ENCODE assay signal across 9 mouse cellular contexts in the genomic region with DNA sequence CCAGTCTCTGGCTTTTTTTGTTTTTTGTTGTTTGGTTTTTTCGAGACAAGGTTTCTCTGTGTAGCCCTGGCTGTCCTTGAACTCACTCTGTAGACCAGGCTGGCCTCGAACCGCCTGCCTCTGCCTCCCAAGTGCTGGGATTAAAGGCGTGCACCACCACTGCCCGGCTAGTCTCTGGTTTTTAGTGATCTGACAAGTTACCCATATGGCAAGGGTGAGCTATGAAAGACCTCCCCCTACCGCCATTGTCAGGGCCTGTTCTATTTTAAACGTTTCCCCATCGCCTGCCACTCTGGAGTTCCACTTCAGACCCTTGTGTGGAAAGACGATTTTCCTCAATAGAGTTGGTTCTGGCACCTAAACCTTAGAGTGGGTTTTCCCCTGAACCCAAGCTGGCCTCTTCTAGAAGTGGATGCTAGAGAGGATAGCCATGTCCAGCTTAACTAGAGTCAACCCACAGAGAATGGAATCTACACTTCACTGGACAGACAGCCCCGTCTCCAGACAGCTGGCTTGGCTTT. TPM values are rescaled to one million over a fixed set of nuclear protein-coding genes. Genes with fewer than 3 reads are reported as not detected.
DNase-seq lines count a peak whose midpoint lies in the region; ATAC-seq lines count a peak whose summit lies in the region.
"Had no signal": no experiment of that assay in that cellular context is flagged by ENCODE, and none has a peak within 500 bp of the region (broad histone marks: within the 10 kb centered on the region; RNA-seq: fewer than 3 reads in every experiment).

No protein-coding gene starts in this region.

- no peaks in the 10 kb centered on the region for H3K27me3 ChIP-seq in kidney, embryonic 14.5 days (ENCODE audit: control insufficient read depth, insufficient read depth, low read length)
- no peaks in the 10 kb centered on the region for H3K27me3 ChIP-seq in heart, embryonic 15.5 days

- H3K27ac ChIP-seq in kidney, embryonic 14.5 days (ENCODE audit: low read depth, low read length), result no peak overlapping the region
- peak overlapping the region; percentile 90 for H3K27ac ChIP-seq in heart, embryonic 15.5 days

- H3K4me3 ChIP-seq in kidney, embryonic 14.5 days (ENCODE audit: low read length), result peak overlapping the region; percentile 98
- H3K4me3 ChIP-seq in heart, embryonic 15.5 days, result peak overlapping the region; percentile 91

- H3K9ac ChIP-seq in kidney, embryonic 14.5 days (ENCODE audit: low read depth, low read length), result peak overlapping the region; percentile 77
- peak overlapping the region; percentile 82 for H3K9ac ChIP-seq in heart, embryonic 15.5 days

- H3K4me1 ChIP-seq in kidney, embryonic 14.5 days (ENCODE audit: control insufficient read depth, insufficient read depth, low read length), result peaks cover 15% of the 10 kb centered on the region
- peaks cover 34% of the 10 kb centered on the region for H3K4me1 ChIP-seq in heart, embryonic 15.5 days (replicated peaks)

- no peaks in the 10 kb centered on the region; the same call in 1 of the 2 replicates for H3K36me3 ChIP-seq in kidney, embryonic 14.5 days (ENCODE audit: control insufficient read depth, insufficient read depth, low read length)
- no peaks in the 10 kb centered on the region for H3K36me3 ChIP-seq in heart, embryonic 15.5 days

- no peaks in the 10 kb centered on the region for H3K9me3 ChIP-seq in kidney, embryonic 14.5 days (ENCODE audit: control insufficient read depth, low read length)
- H3K9me3 ChIP-seq in heart, embryonic 15.5 days (replicated peaks), result no peaks in the 10 kb centered on the region

- WGBS in kidney, embryonic 14.5 days, result 37% methylated on average over 10 of the region's 10 CpGs
- WGBS in heart, embryonic 15.5 days, result 14% methylated on average over 10 of the region's 10 CpGs

- ATAC-seq in kidney, embryonic 14.5 days (ENCODE audit: low FRiP score, low TSS enrichment), result no peak
- ATAC-seq in heart, embryonic 15.5 days (replicated peaks; ENCODE audit: insufficient number of reproducible peaks, insufficient read depth, low FRiP score, low read depth), result no peak

- H3K4me2 ChIP-seq in kidney, embryonic 14.5 days (replicated peaks; ENCODE audit: low read depth, low read length), result peak overlapping the region; percentile 67
- peak overlapping the region; percentile 73 for H3K4me2 ChIP-seq in heart, embryonic 15.5 days

- no peak for DNase-seq in kidney, adult 8-10 months
- DNase-seq in MN1 (ENCODE audit: low spot score) (peak; percentile 40), adipocyte (ENCODE audit: low spot score) (no peak)
- DNase-seq in lung, postnatal 10 days, result peak; percentile 20
- no peak for DNase-seq in urinary bladder, postnatal 10 days (ENCODE audit: low spot score)
- DNase-seq in layer of hippocampus, postnatal 36 days, result no peak

RNA-seq across cellular contexts. Expression of a gene that starts 4.1 kb away (rescaled TPM):
- polyA plus RNA-seq in kidney, embryonic 14.5 days (2014; fragmentation: Nextera tagmentation; extraction: Ambion mirVana), result 74.4 and 93.3 TPM in 2 replicates
- polyA plus RNA-seq in heart, embryonic 15.5 days (2015; fragmentation: Nextera tagmentation; extraction: Ambion mirVana), result 47.5 and 55.9 TPM in 2 replicates
- 10 to 100 TPM; 19.0 to 19.5 TPM for total RNA-seq in layer of hippocampus, postnatal 36 days (2021)

RNA-seq across cellular contexts. Expression of a gene that starts 17.9 kb away (rescaled TPM):
- 0.41 and 0.74 TPM in 2 replicates for polyA plus RNA-seq in kidney, embryonic 14.5 days (2014; fragmentation: Nextera tagmentation; extraction: Ambion mirVana)
- polyA plus RNA-seq in heart, embryonic 15.5 days (2015; fragmentation: Nextera tagmentation; extraction: Ambion mirVana), result 0.18 and 1.5 TPM in 2 replicates
- 10 to 100 TPM; 62.0 to 72.9 TPM for total RNA-seq in layer of hippocampus, postnatal 36 days (2021)

RNA-seq across cellular contexts. Expression of a gene that starts 22.6 kb away (rescaled TPM):
- polyA plus RNA-seq in kidney, embryonic 14.5 days (2014; fragmentation: Nextera tagmentation; extraction: Ambion mirVana), result 1.0 and 1.6 TPM in 2 replicates
- 41.0 and 47.7 TPM in 2 replicates for polyA plus RNA-seq in heart, embryonic 15.5 days (2015; fragmentation: Nextera tagmentation; extraction: Ambion mirVana)
- under 1 TPM; 0.45 to 0.63 TPM for total RNA-seq in layer of hippocampus, postnatal 36 days (2021)
- total RNA-seq: common myeloid progenitor, adult 5-6 weeks had no signal

RNA-seq across cellular contexts. Expression of a gene that starts 52.0 kb away (rescaled TPM):
- polyA plus RNA-seq in kidney, embryonic 14.5 days (2014; fragmentation: Nextera tagmentation; extraction: Ambion mirVana), result 5.0 and 9.3 TPM in 2 replicates
- polyA plus RNA-seq in heart, embryonic 15.5 days (2015; fragmentation: Nextera tagmentation; extraction: Ambion mirVana), result 12.5 and 13.9 TPM in 2 replicates
- total RNA-seq in layer of hippocampus, postnatal 36 days (2021), result 10 to 100 TPM; 19.2 to 20.9 TPM

Comparison
In these comparisons a context has a peak if more than half of its experiments do, and no peak if none do; other contexts are left out.
1. DNase-seq: peak in MN1 (single experiment) and lung, postnatal 10 days (single experiment); none in kidney, adult 8-10 months (0 of 2), adipocyte (single experiment), urinary bladder, postnatal 10 days (single experiment) and layer of hippocampus, postnatal 36 days (0 of 2).
2. RNA of a gene that starts 22.6 kb away (polyA plus RNA-seq): 41.0 to 47.7 TPM in heart, embryonic 15.5 days; 1.0 to 1.6 TPM in kidney, embryonic 14.5 days; every median in the first group is over 10 times any median in the second.